Mouse (Mus musculus) telencephalon, adult 2 months (tissue): Measurements from ENCODE around the gene Sdad1.
A peak's percentile ranks its signal among the peaks of the same experiment; 100 is the strongest.

Experiments
- DNase-seq: peaks from one replicate; pipeline ENCODE4 v3.0.0-alpha.2; 2011; ENCODE audit warnings: low read depth, low spot score

Sdad1 gene

DNA sequence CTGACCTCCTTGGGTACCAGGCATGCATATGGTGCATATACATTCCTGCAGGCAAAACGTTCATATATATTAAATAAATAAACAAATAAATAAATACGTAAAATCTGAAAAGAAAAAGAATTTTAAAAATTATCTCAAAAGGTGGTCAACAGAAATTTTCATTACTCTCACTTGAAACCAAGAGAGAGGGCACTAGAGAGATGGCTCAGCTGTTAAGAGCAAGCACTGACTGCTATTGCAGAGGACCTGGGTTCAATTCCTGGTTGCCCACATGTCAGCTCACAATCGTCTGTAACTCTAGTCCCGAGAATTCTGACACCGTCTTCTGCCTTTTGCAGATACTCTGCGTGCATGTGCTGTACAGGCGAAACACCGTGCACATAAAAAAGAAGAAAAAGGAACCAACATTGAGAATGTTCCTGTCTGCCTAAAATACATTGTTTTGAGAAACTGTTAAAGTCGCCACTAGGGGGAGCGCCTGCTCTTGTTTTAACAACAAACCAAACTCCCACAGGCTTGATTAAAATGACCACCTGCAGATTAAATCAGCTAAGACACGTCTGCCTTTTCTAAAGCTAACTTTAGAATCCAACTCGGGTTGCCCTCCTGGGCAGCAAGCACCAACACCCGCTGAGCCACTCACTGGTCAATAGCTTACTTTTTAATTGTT, 1.9 kb upstream of the Sdad1 start:
- peak; percentile 76 for DNase-seq

GRCm38 (mm10) chr5:92304291-92304690, 6.0 kb downstream of the Sdad1 start:
- DNase-seq = no peak

DNA sequence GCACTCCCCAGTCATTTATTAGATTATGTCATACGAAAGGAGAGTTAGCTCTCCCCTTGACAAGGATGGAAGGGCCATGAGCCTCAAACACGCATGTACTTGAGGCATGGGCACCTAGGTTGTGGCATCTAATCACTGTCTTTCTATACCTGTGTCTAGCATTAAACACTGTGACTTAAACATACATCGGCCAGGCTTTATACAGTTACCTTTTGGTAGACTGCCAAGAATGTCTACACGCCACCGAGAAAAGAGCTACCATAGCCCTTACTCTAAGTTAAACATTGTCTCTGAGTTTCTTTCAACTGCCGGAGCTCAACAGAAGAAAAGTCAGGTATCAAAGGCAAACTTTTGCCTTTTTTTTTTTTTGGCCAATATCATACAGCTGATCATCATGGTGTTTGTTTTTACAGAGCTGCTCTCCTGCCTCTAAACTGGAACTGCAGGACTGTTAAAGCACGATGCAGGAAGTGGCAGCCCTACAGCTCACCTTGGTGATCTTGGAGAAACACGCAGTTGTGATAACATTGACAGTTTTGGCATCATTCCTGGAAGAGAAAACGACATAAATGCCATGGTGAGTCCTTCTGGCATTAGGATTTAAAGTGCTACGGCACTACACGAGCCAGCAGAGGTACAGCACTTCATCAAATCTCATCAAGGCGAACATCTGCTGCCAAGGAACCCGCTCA, 8.0 kb downstream of the Sdad1 start:
- DNase-seq = no peak

- no peak for DNase-seq
These were observed 15.8 kb downstream of the Sdad1 start for GRCm38 (mm10) chr5:92294525-92294924.

DNA sequence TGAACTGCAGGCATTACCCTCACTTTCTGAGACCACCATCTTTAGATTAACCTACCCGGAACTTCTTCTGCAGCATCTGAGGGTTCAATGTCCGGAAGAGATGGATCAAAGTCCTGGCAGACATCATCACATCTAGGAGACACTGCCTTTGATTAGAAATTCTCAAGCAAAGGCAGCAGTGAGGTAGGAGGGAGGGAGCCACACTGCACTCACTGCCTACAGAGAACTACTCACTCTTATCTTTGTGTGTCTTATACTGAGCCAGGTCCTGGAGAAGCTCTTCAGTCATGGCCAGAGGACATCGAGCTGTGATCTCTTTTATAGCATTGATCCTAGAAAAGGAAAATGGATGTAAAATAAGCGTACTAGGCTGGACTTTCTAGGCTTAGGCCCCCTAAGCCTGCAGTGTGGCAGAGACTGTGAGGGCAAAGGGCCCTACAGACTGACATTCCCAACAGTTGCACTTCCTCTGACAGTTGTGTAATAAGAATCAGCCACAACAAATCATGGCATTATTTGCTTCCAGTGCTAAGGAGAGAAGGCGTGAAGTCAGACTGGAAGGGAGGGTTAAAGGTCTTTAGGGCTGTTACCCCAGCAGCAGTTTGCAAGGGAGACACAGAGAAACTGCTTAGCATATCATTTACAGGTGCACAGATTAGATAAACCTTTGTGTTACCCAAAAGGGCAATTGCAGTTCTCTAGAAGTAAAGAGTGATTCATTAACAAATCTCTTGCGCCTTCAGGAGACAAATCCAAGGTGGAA, 18.4 kb downstream of the Sdad1 start:
- DNase-seq = no peak

GRCm38 (mm10) chr5:92287840-92288239, 22.4 kb downstream of the Sdad1 start:
- no peak for DNase-seq

- DNase-seq = no peak
These were observed 27.2 kb downstream of the Sdad1 start for GRCm38 (mm10) chr5:92283107-92283506.

GRCm38 (mm10) chr5:92282571-92282970, 27.7 kb downstream of the Sdad1 start:
- no peak for DNase-seq

GRCm38 (mm10) chr5:92278942-92279537, 31.2 kb downstream of the Sdad1 start:
- peak; percentile 13 for DNase-seq

DNA sequence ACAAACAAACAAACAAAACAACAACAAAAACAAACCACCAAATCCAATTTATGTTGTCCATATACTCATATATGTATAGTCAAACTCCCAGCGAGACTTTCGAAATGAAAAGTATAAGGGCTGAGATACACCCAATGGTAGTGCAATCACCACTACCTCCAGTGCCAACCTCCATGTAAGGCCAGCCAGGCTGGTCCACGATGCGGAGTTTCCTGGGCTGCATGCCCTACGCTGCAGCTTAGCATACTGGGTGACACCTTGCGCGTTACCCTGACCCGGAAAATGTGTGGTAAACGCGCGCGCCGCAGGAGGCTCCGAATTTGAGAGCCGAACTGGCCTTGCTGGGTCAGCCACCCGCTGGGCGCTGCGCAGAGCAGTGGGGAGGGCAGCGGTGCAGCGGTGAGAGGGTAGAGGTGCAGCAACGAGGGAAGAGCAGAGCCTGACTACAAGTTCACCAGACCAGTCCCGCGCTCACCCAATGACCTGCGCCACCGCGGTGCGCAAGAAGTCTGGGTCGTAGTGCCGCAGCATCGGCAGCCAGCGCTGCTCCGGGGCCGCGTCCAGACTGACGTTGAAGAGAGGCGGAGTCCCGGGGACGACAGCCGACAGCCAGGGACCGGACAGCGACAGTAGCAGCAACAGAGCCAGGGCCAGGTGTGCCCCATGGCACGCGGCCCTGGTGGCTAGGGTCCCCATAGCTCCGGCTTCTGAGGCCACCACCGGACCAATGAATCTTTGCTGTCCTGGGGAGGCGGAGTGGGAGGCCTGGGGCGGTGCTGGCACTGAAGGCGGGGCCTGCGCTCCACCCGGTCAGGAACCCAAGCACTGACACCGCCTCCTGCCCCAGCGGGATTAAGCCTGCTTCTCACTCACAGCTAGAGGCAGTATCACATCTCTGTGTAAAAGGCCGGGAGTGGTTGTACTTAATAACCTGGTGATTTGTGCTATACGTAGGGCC, 32.6 kb downstream of the Sdad1 start, which contains the start of gene Naaa:
Gene Naaa (minus strand): TSS at position 734 of the 958 bp plus-strand sequence.
- peak; percentile 54 for DNase-seq

DNA sequence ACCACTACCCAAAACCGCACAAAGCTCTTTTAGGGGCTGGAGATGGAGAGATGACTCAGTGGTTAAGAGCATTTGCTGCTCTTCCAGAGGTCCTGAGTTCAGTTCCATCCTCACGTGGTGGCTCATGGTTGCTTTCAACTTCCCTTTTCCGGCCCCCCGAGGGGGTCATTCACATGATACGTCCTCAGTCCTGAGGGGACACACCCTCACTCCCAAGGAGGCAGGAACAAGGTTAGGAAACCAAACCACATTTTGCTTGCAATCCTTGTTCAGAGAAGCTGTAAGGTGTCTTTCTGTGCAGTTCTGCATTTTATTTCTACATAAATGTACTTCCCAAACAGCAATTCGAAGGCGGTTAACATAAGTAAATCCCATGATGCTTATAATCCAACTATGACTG, 39.8 kb downstream of the Sdad1 start:
- DNase-seq = no peak

DNA sequence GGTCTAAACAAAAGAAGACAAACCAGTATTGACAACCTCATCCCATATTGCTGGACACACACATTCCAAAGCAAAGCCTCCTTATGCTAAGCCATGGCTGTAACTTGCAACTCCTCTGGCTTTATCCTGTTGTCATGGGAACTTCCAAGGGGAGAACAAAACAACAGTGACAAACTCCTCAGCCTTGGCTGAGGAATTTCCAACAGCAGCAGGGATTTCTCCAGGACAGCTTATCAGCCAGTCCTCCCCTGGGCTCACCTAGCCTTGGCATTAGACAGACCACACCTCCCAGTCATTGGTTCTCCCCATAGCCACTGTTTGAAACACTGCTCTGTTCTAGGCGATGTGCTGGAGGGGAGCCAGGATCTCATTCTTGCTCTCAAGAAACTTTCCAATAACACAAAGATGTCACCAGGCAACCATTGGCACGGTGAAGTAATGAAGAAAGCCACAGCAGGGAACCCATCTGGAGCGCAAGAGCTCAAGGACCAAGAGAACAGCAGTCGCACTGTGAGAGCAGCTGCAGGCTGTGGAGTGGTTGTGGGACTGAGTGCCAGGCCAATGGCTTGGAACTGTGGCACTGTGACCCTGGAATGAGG, 46.4 kb downstream of the Sdad1 start:
- peak; percentile 55 for DNase-seq

DNA sequence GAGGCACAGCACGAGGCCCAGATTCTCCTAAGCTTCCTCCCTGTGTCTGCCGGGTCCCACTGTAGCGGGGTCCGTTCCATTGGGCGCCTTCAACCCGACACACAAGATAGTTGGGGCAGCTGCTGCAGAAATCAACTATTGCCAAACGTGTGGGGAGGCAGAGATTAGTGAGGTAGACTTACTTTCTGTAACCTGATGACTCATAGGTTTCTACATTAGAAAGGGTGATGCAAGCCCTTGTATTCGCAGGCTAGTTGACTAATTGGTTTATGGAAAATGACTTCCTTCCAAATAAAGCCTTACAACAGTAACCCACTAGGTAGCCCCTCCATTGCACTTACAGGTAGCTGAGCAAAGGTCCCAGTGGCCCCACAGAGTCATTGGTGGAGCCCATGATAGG, 47.6 kb downstream of the Sdad1 start:
- DNase-seq = no peak

DNA sequence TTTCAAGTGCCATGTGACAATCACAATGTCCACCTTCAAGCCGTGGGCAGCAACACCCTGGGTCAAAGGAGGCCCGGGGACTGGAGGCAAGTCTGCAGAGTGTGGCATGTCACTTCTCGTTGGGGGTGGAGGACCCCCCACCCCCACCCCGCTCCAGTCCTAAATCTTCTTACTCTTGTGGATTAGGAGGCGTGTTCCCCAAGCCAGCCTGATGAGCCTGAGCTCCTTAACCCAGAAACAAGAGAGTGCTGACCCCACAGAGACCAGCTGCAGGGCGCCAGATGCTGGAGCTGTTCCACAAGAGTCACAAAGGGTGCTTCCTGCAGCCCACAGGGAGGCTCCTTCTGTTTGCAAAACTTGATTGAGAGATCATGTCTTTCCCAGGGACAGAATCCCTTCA, 54.1 kb downstream of the Sdad1 start, which contains the start of gene Ppef2:
Gene Ppef2 (minus strand): TSS at position 61 of the 400 bp plus-strand sequence.
- no peak for DNase-seq

GRCm38 (mm10) chr5:92254476-92254875, 55.8 kb downstream of the Sdad1 start:
- no peak for DNase-seq

GRCm38 (mm10) chr5:92252797-92253343, 57.4 kb downstream of the Sdad1 start:
- no peak for DNase-seq

GRCm38 (mm10) chr5:92252031-92252430, 58.2 kb downstream of the Sdad1 start:
- no peak for DNase-seq

GRCm38 (mm10) chr5:92248614-92249013, 61.7 kb downstream of the Sdad1 start:
- no peak for DNase-seq

DNA sequence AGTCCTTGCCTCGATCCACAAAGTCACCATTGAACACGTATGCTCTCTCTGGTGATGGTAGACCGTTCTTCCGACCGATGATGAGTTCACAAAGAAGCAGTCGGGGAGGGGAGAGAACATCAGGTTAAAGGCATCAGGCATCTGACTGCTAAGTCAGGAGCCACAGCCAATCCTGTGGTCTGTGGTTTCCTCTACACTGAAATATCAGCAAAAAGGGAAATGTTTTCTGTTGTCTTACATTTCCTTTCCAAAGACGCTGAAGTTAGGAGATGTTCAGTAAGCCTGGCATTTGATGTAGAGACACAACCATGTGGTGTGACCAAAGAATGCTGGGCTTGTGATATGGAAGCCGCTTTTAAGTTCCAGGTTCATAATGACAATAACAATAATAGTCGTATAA, 64.8 kb downstream of the Sdad1 start:
- DNase-seq = no peak

DNA sequence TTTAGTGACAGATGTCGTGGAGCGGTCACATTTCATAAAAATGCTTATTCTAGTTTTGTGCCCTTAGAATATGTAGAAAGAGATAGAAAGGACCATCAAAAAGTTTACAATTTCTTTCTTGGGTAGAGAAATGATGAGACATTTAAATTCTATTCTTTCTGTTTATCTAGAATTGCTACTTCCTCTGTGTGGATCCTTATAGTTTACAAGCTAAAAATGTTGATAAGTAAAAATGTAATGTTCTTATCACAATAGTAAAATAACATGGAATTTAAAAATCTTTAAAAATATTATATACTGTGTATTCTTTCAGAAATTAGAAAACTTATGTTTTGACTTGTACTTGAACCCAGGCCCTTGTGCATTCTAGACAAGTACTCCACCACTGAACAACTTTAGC, 65.4 kb downstream of the Sdad1 start:
- no peak for DNase-seq
